Mouse (Mus musculus) left cerebral cortex, adult 18-20 months (tissue): Measurements from ENCODE around the gene Alg14. TPM values are rescaled to one million over a fixed set of nuclear protein-coding genes. Genes with fewer than 3 reads are reported as not detected.

ENCODE experiments used
- DNase-seq, 2 experiments: peaks; one replicate each; pipeline ENCODE4 v3.0.0; 2021 to 2022; ENCODE audit warnings: low spot score in 2 of 2, mixed read lengths in 1 of 2
- total RNA-seq, 2 experiments: library from RNA; stranded (reverse); gene quantifications; 2 replicates each; pipeline ENCODE4 v1.2.3; 2021

Gene Alg14
- total RNA-seq, 2 experiments from 2014 or later: 12.1 to 14.4 TPM

DNA sequence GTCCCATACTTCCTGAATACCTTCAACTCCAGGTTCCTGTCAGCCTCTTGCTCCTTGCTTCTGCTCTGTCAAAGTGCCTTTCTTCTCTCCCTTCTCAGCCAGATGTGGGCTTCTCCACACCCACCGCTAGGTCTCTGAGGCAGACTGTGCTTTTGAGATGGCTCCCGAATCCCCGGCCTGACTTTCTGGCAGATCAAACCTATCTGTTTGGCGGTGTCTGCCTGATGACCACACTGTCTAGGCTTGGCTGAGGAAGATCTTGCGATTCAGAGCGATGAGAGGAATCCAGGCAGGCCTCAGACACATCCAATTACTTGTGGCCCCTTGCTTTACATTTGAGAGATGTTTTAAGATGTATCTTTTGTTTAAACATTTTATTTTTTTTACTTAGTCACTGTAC is 110.5 kb downstream of the Alg14 start:
- DNase-seq: no peak

DNA sequence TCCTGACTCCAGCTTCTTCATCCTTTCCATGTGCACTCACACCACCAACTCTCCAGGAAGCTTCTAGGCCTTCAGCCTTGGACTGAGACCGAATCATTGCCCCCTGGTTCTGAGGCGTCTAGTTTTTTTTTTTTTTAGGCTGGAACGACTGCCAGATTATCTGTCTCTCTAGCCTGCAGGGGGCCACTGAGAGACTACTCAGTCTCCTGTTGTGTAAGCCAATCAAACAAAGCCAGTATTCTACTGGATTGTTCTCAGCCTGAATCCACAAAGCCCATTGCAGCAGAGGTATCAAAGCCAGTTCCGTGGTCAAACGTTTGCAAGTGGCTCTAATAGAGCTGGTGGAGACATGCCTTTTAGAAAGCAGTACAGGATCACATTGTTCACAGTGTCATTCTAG is 111.9 kb downstream of the Alg14 start:
- DNase-seq: no peak

DNA sequence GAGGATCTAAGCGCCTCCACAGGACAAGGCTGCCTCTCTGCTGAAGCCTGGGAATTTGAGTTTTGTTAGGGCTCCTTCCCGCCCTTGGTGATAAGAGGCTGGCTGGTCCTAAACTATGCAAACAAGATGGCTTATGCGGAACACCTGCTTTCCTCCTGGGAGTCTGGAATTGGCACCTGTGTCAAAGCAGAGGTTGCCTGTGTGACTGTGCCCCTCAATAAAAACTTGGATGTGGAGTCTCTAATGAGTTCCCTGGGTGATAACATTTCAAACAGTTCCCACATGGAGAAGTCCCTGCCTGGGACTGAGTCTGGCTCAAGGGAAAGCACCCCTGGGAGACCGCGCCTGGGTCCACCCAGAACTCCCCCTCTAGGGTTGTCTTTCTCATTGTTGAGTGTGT is 113.5 kb downstream of the Alg14 start:
- no peak for DNase-seq

DNA sequence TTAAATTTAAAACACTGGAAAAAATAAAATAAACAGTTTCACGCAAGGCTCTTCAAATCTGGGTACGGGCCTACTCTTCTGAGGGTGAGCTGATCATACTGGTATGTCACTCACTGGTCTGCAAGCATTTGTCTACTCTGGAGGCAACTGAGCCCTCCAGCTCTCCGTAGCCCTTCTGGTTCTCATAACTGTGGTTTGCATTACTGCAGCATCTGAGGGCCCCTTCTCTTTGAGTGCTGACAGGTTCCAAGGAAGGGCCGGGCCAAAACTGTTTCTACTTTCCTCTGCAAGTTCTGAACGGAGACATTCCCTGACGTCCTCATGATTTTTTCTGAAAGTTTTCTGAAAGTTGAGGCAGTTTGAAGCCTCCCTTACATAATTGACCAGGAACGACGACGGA is 115.8 kb downstream of the Alg14 start:
- DNase-seq: no peak

DNA sequence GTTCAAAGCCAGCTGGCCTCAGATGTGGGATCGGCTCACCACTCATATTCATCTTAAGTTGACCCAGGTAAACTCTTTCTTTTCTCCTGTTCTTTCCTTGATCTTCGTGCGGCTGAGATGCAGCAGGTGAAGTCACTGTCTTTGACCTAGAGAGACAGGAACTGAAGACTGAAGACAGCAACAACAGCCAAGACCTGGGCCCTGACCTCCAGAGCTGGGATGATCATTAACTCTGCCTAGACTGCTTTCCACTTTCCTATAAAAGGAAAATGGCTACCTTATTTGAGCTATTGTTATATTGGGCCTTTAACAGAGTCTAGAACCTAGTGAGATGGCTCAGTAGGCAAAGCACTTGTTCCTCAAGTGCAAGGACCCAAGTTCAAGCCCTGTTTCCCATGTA is 116.8 kb downstream of the Alg14 start:
- DNase-seq: no peak

DNA sequence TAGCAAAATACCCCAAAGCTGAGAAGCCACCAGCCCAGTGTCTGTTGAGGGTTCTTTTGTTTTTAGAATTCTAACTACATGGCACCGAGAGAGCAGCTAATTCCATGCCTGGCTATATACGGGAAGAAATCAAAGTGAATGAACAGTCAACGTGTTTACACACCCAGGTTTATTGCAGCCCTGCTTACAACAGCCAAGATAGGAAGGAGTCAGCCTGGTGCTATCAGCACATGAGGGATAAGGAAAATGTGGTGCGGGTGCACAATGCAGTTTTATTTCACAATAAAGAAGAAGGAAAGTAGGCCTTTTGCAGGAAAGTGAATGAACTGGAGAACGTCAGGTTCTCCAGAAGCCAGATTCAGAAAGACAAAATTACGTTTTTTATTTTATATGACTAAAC is 119.9 kb downstream of the Alg14 start:
- no peak for DNase-seq

Other genes starting within 250 kb of the Alg14 start
- gene Rwdd3, start 120.1 kb upstream of the Alg14 start, total RNA-seq: 10 to 100 TPM; 12.9 to 15.6 TPM
- gene Tmem56, start 8.7 kb upstream of the Alg14 start, total RNA-seq: 10 to 100 TPM; 48.2 to 48.6 TPM
- gene Cnn3, start 134.7 kb downstream of the Alg14 start, total RNA-seq: 10 to 100 TPM; 59.8 to 68.9 TPM
- not detected for gene Slc44a3, start 240.6 kb downstream of the Alg14 start, total RNA-seq